Mouse (Mus musculus) right cerebral cortex, postnatal 36 days (tissue): ENCODE data around the gene Twnk.

Experiments used
- DNase-seq, 2 experiments: peaks; one replicate each; pipeline ENCODE4 v3.0.0; 2022; ENCODE audit warnings: low spot score in 2 of 2, mixed read lengths in 1 of 2

Gene Twnk

DNA sequence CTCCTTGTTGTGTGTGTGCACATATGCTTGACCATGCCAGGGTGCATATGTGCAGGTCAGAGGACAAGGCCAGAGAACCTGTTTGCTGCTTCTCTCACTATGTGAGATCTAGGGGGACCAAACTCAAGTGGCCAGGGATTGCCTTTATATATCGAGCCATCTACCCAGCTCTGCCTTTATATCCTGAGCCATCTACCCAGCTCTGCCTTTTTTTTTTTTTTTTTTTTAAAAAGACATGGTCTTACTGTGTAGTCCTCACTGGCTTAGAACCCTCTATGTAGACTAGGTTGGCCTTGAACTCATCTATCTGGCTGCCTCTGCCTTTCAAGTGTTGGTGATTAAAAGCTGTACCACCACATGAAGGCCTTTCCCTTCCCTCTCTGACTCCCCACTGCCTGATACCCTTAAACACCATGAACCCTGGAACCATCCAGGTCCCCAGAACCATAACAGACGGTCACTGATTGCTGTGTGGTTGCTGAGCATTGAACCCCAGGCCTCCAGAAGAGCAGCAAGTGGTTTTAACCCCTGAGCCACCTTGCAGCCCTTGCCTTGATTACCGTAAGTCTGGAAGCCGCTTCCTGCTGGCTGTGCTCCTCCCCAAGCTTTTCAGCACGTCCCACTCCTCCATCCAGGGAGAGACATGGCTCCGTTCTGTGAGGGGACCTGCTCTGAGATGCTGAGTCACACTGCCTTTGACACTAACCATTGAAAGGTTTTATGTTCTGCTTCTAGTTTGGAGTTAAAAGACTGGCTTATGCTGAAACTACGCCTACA lies 1.5 kb upstream of the Twnk start:
- DNase-seq: no peak

GRCm38 (mm10) chr19:45005957-45006712 lies 672 bp downstream of the Twnk start, which contains the start of gene Mrpl43:
Mrpl43 (minus strand) TSS chr19:45006442.
- peak; percentile 94 to 96 for DNase-seq

GRCm38 (mm10) chr19:45007021-45007420 lies 1.6 kb downstream of the Twnk start:
- no peak for DNase-seq

GRCm38 (mm10) chr19:45007425-45008191 lies 2.1 kb downstream of the Twnk start:
- DNase-seq: no peak

GRCm38 (mm10) chr19:45010646-45011045 lies 5.2 kb downstream of the Twnk start:
- DNase-seq: no peak

GRCm38 (mm10) chr19:45012219-45012618 lies 6.8 kb downstream of the Twnk start:
- no peak for DNase-seq

- DNase-seq: no peak
Observed at GRCm38 (mm10) chr19:45012636-45013035, 7.2 kb downstream of the Twnk start.

DNA sequence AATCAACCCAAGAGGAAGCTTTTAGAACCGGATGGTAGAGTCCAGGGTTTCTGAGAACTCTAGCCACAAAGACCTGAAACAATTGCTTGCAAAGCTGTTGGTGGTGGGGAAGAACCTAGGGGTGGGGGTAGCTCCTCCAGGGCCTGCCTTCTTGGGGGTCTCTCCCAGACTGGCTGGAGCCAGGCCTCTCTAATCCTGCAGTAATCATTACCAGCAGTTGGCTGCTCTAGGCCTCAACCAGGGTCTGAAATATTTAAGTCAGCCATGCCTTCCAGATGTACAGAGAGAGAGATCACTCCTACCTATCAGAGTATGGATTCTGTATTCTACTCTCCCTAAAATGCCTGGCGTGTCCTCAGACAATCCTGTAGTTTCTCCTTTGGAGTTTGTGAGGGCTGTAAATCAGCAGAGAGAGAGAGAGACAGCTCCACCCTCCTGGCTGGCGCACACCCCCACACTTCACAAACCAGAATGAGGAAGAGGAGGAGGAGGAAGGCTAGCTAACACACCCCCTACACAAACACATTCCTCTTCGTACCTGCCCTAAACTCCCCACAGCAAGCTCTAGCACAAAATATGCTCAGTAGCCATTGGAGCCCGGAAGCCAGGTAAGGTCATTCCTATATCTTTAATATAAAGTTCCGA lies 8.2 kb downstream of the Twnk start:
- DNase-seq: no peak

- DNase-seq: no peak
Observed at GRCm38 (mm10) chr19:45014335-45014971, 9.0 kb downstream of the Twnk start, which contains the start of gene Lzts2. Lzts2 (plus strand) TSS chr19:45014414.

GRCm38 (mm10) chr19:45014981-45015402 lies 9.5 kb downstream of the Twnk start:
- DNase-seq: no peak

- DNase-seq: no peak
Observed at GRCm38 (mm10) chr19:45015518-45016281, 10.2 kb downstream of the Twnk start.

- DNase-seq: peak; percentile 60 to 80
Observed at GRCm38 (mm10) chr19:45016341-45017215, 11.1 kb downstream of the Twnk start.

DNA sequence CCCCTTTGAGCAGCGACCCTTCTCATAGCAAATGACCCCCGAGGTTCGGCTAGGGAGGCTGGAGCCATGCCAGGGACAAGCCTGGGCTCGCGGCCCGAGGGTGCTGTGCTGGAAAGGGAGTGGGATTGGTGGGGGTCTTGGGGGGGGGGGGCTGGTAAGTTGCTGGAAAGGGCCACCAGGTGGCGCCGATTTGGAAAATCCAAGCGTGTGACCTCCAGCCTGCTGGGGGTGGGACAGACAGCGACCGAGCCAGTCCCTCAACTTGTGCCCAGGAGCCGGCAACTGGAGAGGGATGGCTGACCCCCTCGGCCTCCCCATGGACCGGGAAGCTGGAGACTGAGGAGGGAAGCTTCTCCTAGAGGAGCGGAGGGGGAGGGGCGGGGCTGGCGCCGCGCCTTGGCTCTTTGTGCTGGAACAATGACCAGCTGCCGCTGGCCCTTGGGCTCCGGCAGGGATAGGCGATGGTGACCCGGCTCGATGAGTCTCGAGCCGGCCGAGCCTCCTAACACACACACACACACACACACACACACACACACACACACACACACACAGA lies 11.8 kb downstream of the Twnk start:
- DNase-seq: peak; percentile 66 to 73

DNA sequence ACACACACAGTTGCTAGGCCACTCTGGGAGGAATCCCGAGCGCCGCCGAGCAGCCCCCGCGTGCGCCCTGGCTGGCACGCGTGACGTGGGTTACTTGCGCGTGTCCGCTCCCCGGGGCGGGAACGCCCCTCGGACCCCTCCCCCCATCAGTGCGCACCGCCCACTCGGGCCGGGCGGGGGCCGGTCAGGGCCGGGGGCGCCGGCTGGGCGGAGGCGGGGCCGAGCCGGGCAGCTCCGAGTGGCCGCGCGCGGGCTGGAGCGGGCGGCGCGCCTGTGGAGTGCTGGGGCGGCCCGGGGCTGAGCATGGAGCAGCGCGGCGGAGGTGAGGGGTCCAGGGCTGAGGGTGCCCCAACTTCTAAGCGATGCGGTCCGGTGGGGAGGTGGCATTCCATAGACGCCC lies 12.4 kb downstream of the Twnk start:
- peak; percentile 63 to 71 for DNase-seq

DNA sequence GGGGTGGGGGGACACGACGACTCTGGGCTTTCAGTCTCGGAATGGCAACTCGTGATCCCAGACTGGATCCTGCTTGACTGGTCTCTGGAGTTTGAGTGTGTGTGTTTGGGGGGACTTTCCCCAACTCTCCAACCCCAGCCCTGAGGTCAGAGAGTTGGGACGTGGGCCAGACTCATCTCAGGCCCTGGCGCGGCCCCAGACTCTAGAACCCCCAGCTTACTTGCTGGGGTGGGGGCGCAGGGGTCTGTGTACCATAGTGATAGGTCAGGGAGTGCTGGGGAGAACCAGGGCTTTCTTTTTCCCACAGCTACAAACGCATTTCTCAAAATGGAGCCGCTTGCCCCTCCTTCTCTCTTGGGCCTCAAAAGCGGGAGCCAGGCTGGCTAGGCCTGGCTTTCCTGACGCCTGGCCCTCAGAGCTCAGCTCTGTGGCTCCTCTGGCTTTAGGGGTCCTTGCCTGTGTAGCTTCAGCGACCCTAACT lies 12.9 kb downstream of the Twnk start:
- DNase-seq: no peak

DNA sequence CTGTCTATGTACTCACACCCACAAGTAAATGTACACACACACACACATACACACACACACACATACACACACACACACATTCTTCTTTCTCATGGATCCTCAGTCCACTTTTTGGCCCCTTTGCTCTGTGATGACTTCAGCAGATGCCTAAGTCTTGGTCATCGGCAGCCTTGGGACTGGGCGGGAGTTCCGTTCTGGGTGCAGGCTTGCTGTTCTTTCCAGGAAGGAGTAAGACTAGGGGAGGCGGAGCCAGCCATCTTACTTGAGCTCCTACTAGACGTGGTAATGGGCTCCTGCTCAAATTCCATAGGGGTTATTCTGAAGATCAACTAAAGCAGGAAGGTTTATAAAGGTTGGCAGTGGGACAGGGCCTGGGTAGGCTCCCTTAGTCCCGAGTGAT lies 14.9 kb downstream of the Twnk start:
- DNase-seq: no peak

GRCm38 (mm10) chr19:45021362-45021761 lies 15.9 kb downstream of the Twnk start:
- no peak for DNase-seq

GRCm38 (mm10) chr19:45023993-45024392 lies 18.5 kb downstream of the Twnk start:
- no peak for DNase-seq

DNA sequence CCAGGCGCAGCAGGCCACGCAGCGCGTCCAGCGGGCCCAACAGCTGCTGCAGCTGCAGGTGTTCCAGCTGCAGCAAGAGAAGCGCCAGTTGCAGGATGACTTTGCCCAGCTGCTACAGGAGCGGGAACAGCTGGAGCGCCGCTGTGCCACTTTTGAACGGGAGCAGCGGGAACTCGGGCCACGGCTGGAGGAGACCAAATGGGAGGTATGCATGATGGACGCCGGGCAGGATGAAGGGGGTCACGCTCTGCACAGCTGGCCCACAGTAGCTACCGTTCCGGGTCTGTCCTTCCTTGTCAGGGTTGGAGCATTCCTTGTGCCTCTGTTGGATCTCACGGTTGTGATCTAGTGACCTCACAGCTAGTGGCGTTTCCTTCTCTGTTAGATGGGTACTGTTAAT lies 19.3 kb downstream of the Twnk start:
- no peak for DNase-seq
